Mouse (Mus musculus) lung, postnatal 10 days (tissue): ENCODE data around the gene Nfkbid.

Source experiments
- DNase-seq: peaks from one replicate; pipeline ENCODE4 v3.0.0; 2021

The Nfkbid gene

DNA sequence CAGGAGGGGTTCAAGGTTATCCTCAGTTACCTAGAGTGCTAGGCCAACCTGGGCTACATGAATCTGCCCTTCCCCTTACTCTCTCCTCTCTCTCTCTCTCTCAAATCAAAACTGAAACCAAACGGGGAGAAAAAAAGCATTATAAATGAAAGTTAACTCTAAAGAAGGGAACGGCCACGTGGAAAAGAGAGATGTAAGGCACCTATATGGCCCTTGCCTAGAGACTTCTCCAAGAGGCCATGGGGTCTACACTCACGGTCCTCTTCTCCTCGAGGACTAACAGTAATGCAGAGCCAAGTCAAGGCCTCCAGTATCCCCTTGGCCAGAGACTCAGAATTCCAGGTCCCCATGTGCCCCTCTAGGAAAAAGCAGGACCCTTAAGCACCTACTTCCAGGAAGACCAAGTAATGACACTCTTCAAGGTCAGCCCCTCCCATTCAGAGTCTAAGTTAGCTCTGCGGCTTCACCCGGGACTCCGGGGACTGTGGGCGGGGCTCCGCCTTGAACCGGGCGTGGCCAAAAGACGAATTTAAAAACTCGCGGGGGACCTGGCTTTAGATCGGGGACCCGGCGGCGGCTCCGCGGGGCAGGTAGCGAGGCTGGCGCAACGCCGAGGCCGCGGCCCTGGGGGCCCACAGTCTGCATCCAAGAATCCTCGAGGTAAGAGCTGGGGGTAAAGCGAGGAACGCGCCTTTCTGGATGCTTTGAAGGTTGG is at the start of gene Nfkbid:
Nfkbid (plus strand) TSS at position 558 of the 715 bp plus-strand sequence.
- DNase-seq: peak; percentile 76

DNA sequence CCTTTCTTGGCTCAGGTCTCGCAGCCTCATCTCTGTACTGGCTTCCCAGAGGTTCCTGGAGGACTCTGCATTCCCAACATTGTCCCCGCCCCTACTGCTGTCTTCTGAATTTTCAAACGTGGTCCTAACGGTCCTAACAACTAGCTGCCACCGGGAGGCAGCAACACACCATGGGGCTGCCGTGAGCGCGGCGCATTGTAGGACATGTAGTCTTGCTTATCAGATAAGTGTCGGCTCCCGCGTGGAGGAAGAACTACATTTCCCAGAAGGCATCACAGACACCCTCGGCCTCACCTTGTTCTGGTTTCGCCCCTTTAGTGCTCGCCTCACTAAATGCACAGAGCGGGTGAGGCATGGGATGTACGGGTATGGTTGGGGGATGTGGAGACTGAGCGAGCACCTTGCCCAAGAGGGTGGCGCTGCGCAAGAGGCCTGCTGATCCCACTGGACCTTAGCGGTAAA is 48.0 kb upstream of the Nfkbid start:
- DNase-seq: peak; percentile 96

- DNase-seq: no peak
Observed at GRCm38 (mm10) chr7:30380061-30380460, 41.5 kb upstream of the Nfkbid start.

DNA sequence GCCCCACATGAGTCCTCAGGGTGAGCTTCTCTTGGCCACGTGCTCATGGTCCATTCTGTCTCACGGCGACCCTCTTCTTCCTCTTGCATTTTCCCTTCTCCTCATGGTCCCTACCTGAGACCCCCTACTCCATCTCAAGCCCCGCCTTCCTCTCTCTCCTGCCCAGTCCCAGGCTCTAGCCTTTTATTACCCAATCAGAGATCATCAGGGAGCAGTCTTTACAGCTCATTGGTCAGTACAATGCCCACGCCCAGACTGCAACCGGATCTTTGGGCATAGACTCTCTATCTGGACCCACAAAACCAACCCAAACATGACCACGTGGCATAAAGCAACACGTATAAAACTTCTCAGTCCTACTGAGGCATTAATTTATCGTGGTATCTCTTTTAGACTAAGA is 37.4 kb upstream of the Nfkbid start:
- no peak for DNase-seq

DNA sequence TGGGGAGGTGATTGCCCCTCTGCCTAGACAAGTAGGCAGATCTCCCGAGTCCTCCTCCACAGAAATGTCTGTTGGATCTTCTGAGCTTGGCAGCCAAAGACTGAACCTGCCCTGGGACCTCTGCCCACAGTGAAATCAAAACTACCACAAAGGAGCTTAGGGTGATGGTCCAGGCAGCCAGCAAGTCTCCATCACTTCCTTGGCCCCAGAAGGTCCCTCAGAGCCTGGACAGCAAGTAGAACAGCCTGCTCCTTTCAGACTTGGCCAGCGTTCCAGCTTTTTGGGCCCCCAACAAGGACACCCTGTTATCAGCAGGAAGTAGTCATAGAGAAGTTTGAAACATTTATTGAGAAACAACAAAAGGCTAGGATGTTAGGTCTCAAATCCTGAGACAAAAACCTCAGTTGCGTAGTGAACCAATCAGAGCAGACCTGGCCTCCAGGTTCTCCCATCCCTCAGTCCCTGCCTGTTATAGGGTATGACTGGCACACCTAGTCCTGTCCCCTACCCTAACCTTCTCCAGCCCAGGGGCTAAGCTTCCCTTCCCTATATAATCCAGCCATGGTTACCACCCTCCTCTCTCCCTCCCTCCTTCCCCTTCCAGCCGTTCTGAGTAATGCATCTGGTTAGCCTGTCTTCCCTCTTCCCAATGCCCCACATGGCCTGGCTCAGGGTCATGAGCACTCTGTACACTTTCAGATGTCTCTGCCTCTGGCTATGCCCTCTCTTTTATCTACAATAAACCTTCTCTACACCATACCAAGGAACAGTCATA is 28.6 kb upstream of the Nfkbid start:
- DNase-seq: no peak

GRCm38 (mm10) chr7:30393631-30394030 is 27.9 kb upstream of the Nfkbid start:
- DNase-seq: no peak

DNA sequence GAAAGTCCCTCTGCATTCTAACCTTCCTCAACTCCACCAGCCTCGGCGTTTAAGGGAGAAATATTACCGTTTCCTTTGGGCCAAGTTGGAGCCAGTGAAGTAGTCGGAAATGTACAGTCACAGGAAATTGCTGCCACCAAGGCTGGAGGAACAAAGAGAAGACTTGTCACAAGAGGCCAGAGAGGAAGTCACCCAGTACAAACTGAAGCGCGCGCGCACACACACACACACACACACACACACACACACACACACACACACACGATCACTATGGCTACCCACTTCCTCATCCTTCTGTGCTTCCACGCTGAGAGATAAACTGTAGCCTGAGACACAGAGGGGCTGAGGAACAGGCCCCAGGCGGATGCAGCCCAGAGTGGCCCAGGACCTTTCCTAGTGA is 27.2 kb upstream of the Nfkbid start:
- DNase-seq: peak; percentile 73

GRCm38 (mm10) chr7:30394871-30395270 is 26.7 kb upstream of the Nfkbid start:
- DNase-seq: peak; percentile 19

GRCm38 (mm10) chr7:30399671-30400070 is 21.9 kb upstream of the Nfkbid start:
- DNase-seq: no peak

GRCm38 (mm10) chr7:30402343-30402742 is 19.2 kb upstream of the Nfkbid start:
- no peak for DNase-seq

DNA sequence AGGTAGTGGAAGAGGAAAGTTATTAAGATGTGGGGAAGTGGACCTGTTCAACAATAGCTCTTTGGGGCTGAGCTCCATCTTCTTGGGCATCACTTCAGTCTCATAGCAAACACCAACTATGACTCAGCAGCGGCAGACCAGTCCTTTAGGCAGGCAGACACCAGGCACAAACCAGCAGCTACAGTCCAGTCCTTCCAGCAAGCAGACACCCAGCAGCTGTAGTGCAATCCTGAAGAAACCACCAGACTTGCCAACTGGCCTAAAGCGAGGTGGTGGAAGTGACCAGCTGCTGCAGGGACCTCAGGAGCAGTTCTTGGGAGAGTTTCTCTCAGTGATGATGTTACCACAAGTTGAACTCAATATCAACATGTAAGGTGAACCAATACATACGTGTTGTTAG is 12.9 kb upstream of the Nfkbid start:
- no peak for DNase-seq

DNA sequence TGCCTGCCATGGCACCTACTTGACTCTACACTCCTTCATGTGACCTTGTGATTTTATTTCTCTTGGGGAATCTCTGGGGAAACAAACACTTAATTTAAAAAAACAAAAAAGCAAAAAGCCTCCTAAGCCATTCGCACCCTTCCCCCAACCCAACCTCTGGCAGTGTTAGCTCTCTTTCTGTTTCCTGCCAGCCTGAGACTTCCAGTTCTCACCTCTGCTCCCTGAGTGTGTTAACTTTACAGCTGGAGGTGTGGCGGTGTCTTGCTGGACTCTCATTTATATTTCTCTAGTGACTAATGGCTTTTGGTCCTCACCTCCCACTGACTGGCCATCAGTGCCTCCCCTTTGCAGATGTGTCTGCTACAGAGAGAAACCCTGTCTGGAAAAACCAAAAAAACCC is 11.7 kb upstream of the Nfkbid start:
- DNase-seq: no peak

- no peak for DNase-seq
Observed at GRCm38 (mm10) chr7:30411023-30411422, 10.5 kb upstream of the Nfkbid start.

- DNase-seq: no peak
Observed at GRCm38 (mm10) chr7:30412735-30413147, 8.8 kb upstream of the Nfkbid start.

DNA sequence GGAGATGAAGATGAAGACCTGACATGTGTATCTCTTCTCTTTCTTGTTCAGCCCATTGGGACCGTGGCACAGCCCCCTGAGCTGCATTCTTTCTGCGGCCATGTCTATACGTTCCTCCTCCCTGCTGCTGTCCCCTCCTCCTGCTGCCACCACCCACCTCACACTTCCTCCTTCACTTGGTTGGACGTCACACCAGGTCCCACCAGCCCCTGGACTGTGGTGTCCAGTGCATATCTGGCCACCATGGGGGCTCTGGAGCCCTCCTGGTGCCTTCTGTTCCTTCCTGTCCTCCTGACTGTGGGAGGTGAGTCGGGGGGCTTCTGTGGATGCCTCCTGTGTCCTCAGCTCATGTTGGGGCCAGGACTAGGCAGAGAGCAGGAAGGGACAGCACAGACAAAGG is 7.9 kb upstream of the Nfkbid start, which contains the start of gene Tyrobp:
Tyrobp (plus strand) TSS at position 165 of the 400 bp plus-strand sequence.
- DNase-seq: no peak

GRCm38 (mm10) chr7:30417856-30418255 is 3.7 kb upstream of the Nfkbid start:
- no peak for DNase-seq

DNA sequence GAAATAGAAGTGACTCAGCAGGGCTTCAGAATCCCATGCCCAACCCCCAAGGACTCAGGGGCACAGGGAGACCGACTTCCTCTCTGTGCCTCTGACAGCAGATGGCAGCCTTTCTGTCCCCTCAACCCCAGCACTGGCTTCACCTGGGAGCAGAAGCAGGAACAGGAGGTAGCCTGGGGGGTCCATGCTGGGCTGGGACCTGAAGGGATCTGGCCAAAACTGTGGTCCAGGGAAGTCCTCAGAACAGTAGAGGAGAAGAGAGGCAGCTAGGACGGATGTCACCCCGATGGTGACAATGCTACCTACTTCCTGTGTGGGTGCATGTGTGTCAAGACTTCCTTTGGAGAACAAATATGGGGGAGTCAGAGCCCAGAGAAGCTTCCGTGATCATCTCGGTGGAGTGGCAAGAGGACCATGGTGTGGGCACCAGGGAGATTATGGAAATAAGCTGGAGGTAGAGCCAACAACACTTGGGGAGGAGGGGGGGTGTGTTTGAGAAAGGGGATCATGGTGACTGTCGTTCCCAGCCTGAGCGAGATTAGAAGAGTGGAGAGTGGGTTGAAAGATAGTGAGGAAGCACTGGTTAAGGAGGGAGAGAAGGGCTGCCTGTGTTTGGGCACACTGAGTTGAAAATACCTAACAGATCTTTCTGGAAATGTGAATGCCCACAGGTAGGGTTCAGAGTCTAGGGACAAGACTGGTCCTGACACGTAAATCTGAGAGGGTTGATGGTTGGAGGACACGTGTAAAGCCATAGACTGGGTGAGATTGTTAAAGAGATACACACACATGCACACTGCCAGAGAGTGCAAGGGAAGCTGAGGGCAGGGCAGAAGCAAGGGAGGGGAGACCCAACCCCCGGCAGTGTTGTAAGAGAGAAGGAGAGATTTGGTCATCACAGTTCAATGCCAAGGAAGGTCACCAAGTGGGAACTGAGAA is 1.7 kb upstream of the Nfkbid start, which contains the start of gene Hcst:
Hcst (minus strand) TSS at position 294 of the 939 bp plus-strand sequence.
- DNase-seq: peak; percentile 25

GRCm38 (mm10) chr7:30420673-30421072 is 859 bp upstream of the Nfkbid start:
- DNase-seq: no peak

DNA sequence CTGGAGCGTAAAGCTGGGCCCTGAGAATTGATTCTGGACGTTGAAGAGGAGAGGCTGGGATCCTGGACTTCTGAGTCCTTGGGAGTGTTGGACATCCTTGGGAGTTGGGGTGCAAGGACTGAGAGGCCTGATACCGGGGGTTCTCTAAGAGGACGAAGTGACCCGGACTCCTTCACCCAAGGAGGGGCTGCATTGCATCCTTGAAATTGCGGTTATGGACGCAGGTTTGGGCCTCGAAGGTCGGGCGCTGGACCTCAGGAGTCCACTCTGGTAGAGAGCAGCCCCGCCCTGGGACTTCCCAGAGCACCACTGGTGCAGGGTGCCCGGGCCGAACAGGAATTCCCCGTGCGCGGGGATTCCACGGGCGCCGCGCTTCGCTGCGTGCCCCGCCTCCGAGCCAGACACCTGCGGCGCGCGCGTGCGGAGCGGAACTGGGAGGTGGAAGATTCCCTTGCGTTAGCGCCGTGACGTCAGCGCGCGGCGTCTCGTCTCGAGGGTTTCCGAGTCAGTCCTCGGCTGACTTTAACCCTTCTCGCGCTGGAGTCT is 431 bp downstream of the Nfkbid start:
- peak; percentile 91 for DNase-seq

- no peak for DNase-seq
Observed at GRCm38 (mm10) chr7:30422560-30422959, 1.0 kb downstream of the Nfkbid start.

GRCm38 (mm10) chr7:30423071-30423641 is 1.6 kb downstream of the Nfkbid start:
- DNase-seq: peak; percentile 33

GRCm38 (mm10) chr7:30429327-30429726 is 7.8 kb downstream of the Nfkbid start:
- DNase-seq: no peak
